Mouse (Mus musculus) cerebellum, postnatal 10 days (tissue): Measurements from ENCODE around the gene Cdhr2.

ENCODE experiments used
- DNase-seq, 2 experiments: peaks; one replicate each; pipeline ENCODE4 v3.0.0; 2021; ENCODE audit warnings: mixed read lengths in 2 of 2

Gene Cdhr2

GRCm38 (mm10) chr13:54752656-54753055, 51.4 kb downstream of the Cdhr2 start:
- peak; percentile 75 to 80 for DNase-seq

DNA sequence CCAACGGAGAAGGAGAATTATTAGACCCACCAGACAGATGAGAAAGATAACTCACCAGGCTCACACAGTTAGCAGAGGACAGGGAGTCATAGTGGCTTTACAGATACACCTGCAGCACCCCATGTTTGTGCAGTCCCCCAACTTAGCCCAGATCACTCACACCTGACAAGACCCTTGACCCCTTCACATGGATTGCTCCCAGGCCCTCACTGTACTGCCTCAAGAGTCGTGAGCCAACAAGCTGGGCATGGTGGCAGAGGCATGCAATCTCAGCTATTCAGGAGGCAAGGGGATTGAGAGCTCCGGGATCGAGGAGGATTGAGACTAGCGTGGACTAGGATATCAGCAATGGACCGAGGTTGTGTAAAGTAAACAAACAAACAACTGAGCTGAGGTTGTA, 52.5 kb downstream of the Cdhr2 start:
- no peak for DNase-seq

- peak; percentile 69 to 73 for DNase-seq
Measured at GRCm38 (mm10) chr13:54754169-54755080, 53.2 kb downstream of the Cdhr2 start.

DNA sequence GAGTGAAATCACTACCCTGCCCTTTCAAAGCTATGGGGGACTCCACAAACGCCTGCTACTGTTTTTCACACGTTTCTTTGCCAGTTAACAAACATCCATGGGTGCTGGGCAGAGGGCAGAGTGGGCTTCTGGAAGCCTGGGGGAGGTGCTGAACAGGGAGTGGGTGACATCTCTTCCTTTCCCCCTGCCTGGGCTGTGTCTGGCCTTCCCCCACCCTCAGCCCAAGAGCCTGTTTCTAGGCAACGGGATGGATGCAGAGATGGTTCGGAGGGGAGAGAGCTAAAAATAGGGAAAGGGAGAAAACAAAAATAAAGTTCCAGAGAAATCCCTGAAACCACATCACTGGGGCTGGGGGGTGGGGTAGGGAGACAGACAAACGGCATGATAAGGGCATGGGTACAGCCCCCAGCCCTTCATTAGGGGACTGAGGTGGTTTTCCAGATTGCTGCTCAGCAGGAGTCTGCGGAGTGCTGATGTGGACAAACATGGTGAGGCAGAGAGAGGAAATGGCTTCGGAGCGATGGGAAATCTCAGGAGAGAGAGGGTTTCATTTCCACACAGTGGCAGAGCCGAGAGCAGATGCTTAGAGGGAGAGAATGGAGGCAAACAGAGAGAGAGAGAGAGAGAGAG, 54.1 kb downstream of the Cdhr2 start:
- DNase-seq: peak; percentile 74 to 75

DNA sequence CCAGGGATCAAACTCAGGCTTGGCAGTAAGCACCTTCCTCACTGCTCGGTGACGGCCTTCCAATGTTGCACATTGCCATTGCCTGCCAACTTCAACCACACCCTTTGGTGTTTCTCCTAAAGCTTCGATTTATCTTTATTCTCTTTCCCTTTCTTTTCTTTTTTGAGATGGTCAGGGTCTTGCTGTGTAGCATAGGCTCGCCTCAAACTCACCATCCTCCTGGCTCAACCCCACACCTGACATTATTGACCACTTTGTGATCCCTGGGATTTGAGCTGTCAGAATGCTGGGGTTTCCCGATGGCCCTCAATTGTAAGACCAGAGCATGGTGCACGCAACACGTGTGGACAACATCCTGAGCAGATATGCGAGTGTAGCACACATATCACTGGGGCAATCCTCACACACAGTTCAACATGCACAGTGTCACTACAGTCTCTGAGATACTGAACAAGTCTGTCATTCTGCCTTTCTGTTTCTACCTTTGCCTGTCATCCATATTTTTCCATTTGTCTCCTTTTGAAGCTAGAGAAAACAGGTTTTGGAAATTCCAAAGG, 55.0 kb downstream of the Cdhr2 start:
- DNase-seq: no peak

- DNase-seq: peak; percentile 95 to 97
Measured at GRCm38 (mm10) chr13:54757093-54757830, 56.0 kb downstream of the Cdhr2 start.

DNA sequence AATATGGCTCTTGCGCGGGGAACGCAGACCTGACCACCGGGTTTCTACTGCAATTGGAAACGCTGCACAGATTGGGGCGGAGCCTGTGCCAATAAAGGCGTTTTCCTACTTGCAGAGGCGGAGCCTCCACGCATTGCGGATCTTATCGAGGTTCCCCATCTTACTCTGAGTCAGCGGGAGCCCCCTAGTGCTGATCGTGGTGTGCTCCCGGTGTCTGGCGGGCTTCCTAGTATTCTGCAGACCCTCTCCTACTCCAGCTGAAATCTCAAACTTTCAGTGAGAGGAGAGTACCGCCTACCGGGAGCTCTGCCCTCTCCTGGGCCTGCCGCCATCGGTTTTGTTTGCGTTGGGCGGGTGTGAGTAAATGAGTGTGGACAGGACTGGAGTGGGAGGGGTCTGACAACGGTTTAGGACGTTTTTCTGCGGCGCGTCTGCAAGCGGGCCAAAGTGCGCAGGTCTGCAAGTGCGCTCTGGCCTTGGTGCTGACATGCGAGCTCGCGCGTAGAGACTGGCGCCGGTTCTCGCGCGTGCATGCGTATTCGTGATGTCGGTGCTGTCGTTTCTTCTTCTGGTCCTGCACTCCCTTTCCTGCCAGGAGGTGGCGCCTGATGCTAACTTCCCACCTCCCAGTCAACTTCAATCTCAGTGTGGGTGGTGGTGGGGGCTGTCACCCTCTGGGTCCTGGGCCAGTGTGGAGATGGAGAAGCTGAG, 56.9 kb downstream of the Cdhr2 start:
- DNase-seq: peak; percentile 97 to 98

GRCm38 (mm10) chr13:54758756-54759470, 57.7 kb downstream of the Cdhr2 start:
- peak; percentile 55 to 65 for DNase-seq

- DNase-seq: peak; percentile 59 to 60
Measured at GRCm38 (mm10) chr13:54759496-54759895, 58.2 kb downstream of the Cdhr2 start.

DNA sequence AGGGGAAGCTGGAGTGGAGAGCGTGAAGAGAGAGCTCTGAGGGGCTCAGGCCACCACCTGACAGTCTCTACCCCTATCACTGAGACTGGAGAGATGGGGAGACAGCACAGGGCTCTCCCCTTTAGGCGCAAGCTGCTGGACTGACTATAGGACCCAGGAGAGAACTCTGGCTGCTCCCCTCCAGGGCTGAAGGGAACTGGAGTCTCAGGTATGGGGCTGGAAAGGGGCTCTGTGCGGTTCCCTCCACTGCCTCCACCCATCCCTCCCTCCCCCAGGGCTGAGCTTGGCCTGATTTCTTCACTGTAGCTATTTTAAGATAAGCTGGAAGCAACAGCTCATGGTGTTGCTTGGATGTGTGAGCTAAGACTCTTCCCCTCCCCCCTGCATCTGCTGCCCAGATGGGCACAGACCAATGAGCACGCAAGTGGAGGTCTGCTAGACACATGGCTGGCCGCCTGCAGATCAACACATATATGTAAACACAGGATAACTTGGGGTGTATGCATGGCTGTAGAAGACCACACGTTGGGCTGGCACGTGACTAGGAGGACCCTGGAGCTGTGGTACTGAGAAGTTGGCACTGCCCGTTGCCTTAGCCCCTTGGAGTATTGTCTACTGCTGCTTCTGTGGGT, 59.0 kb downstream of the Cdhr2 start:
- DNase-seq: peak; percentile 79 to 84

DNA sequence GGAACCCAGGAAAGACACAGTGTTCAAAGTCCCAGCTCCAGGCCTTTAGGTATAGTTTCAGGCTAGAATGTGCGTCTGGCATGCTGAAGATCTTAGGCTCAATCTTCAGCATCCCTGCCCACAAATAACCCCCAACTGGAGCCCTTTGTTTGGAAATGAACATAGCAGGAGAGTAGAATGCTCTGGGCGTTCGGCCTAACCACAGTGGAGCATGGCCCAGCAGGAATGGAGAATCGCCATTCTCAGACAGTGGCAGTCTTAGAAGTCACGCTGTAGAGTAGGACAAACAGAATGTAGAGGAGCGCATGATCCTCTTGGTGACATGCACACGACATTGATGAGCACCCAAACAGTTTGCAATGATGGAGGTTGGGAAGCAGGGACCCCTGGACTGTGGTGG, 59.6 kb downstream of the Cdhr2 start:
- peak in 1 of 2 experiments; percentile 27 for DNase-seq

- DNase-seq: peak; percentile 55 to 61
Measured at GRCm38 (mm10) chr13:54765281-54766191, 64.3 kb downstream of the Cdhr2 start.

GRCm38 (mm10) chr13:54766192-54766768, 65.0 kb downstream of the Cdhr2 start, which contains the start of gene Sncb:
Gene Sncb, minus strand, starts transcription at chr13:54766595.
- DNase-seq: peak; percentile 93 to 94

- peak in 1 of 2 experiments; percentile 7 for DNase-seq
Measured at GRCm38 (mm10) chr13:54767012-54767411, 65.8 kb downstream of the Cdhr2 start.

DNA sequence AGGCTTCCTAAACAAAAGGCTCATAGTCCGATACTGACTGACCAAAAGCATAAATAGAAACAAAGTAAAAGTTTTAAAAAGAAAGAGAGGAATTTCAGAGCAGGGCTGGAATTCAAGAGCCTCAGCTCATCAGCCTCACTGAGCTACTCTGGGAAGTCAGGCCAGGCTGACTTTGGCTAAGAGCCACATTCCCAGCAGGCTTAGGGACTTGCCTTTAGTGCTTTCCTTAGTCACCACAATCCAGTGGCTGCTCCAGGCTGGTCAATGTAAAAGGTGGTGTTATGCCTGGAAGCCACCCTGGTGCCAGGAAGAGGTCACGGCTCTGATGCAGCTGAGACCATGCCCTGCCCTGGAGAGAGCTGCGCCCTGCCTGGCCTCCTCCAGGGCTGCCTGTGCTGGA, 79.3 kb downstream of the Cdhr2 start:
- DNase-seq: peak; percentile 88 to 91

- no peak for DNase-seq
Measured at GRCm38 (mm10) chr13:54781086-54781485, 79.8 kb downstream of the Cdhr2 start.

GRCm38 (mm10) chr13:54783235-54783634, 82.0 kb downstream of the Cdhr2 start:
- DNase-seq: no peak

DNA sequence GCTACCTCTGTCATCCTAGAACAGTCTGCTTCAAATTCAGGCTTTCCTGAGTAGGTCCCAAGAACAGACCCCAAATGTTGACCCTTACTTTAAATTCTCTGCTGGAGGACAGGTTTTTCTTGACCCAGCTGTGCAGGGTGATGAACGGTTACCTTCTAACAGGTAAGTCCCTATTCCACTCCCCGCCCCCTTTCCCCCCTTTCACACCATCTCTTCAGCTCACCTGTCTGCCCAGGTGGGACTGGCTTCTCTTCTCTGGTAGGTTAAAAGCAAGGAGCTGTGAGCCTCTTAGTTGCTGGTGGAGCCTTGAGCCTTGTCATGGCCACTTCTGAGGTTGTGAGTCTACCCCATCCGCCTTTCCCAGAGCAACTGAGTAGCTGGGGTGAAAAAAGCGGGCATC, 82.4 kb downstream of the Cdhr2 start, which contains the start of gene Eif4e1b:
TSS of gene Eif4e1b (plus strand) at position 301 of the 400 bp plus-strand sequence.
- DNase-seq: no peak
